Mouse (Mus musculus) CH12.LX (cell line): ENCODE results near the gene Sphk2. TPM values are rescaled to one million over a fixed set of nuclear protein-coding genes. Genes with fewer than 3 reads are reported as not detected.
A peak's percentile ranks its signal among the peaks of the same experiment; 100 is the strongest.

ENCODE experiments used
- DNase-seq: peaks from one replicate; pipeline ENCODE4 v3.0.0-alpha.2; 2013; ENCODE audit errors: extremely low read depth
- H3K27ac ChIP-seq: 2 replicates; pipeline ENCODE4 v1.5.1; 2012; ENCODE audit warnings: low read depth, mild to moderate bottlenecking, control low read depth, moderate library complexity; ENCODE audit not compliant: insufficient read depth
- H3K27me3 ChIP-seq: replicated peaks from 2 replicates; pipeline ENCODE3; 2012; ENCODE audit warnings: inconsistent platforms
- H3K36me3 ChIP-seq, 2 experiments: replicated peaks in 1 of 2; 2 replicates each; pipeline versions ENCODE3 to v1.6.1; 2012; ENCODE audit warnings: inconsistent platforms in 1 of 2, low read length in 1 of 2, mild to moderate bottlenecking in 1 of 2, mixed read lengths in 1 of 2, moderate library complexity in 1 of 2; ENCODE audit not compliant: control insufficient read depth in 1 of 2, insufficient read depth in 1 of 2
- H3K4me1 ChIP-seq, 2 experiments: 2 replicates each; pipeline ENCODE4 v1.6.1; 2012; ENCODE audit warnings: inconsistent platforms in 1 of 2, moderate library complexity in 1 of 2; ENCODE audit not compliant: insufficient read depth in 2 of 2, control insufficient read depth in 1 of 2
- H3K4me2 ChIP-seq: 2 replicates; pipeline ENCODE4 v1.6.1; 2012; ENCODE audit warnings: low read depth, mild to moderate bottlenecking, control low read depth; ENCODE audit not compliant: poor library complexity, insufficient read depth, severe bottlenecking
- H3K4me3 ChIP-seq, 3 experiments: fragments of 150-350 bp in 1 of 3; sonication (generic) in 1 of 3; replicated peaks in 1 of 3; 2 replicates each; pipeline versions ENCODE3 to v1.5.1; 2011 to 2012; ENCODE audit warnings: low read depth in 2 of 3, low read length in 2 of 3, mild to moderate bottlenecking in 2 of 3, moderate library complexity in 2 of 3, control low read depth in 1 of 3, improper control_type of control experiment in 1 of 3, inconsistent platforms in 1 of 3, mixed read lengths in 1 of 3; ENCODE audit not compliant: poor library complexity in 1 of 3
- H3K79me2 ChIP-seq: replicated peaks from 2 replicates; pipeline ENCODE4 v1.6.1; 2012; ENCODE audit warnings: mild to moderate bottlenecking, moderate library complexity; ENCODE audit not compliant: control insufficient read depth, poor library complexity, insufficient read depth, severe bottlenecking; ENCODE audit errors: extremely low read depth
- H3K9ac ChIP-seq: 2 replicates; pipeline ENCODE4 v1.6.1; 2012; ENCODE audit warnings: low read depth, mild to moderate bottlenecking, control low read depth, moderate library complexity; ENCODE audit not compliant: insufficient read depth
- H3K9me3 ChIP-seq: replicated peaks from 2 replicates; pipeline ENCODE3; 2012; ENCODE audit warnings: low read length, inconsistent platforms, mixed read lengths
- E2F4 ChIP-seq: IDR thresholded peaks from 2 replicates; pipeline ENCODE4 v1.6.1; 2011; ENCODE audit warnings: low read depth, low read length, improper control_type of control experiment; ENCODE audit not compliant: insufficient replicate concordance
- EP300 ChIP-seq: IDR thresholded peaks from 2 replicates; pipeline ENCODE4 v1.6.1; 2011; ENCODE audit warnings: low read length, improper control_type of control experiment
- HCFC1 ChIP-seq: IDR thresholded peaks from 2 replicates; pipeline ENCODE4 v1.6.1; 2012; ENCODE audit warnings: low read depth, mild to moderate bottlenecking, inconsistent platforms, low read length, improper control_type of control experiment
- JUND ChIP-seq: conservative IDR thresholded peaks from 2 replicates; pipeline ENCODE4 v1.6.1; 2011; ENCODE audit warnings: low read depth, low read length, improper control_type of control experiment
- MAFK ChIP-seq: IDR thresholded peaks from 2 replicates; pipeline ENCODE4 v1.6.1; 2011; ENCODE audit warnings: low read length, improper control_type of control experiment; ENCODE audit not compliant: insufficient replicate concordance
- MAZ ChIP-seq: IDR thresholded peaks from 2 replicates; pipeline ENCODE4 v1.6.1; 2012; ENCODE audit warnings: low read depth, mild to moderate bottlenecking, inconsistent platforms, low read length, improper control_type of control experiment, moderate library complexity
- MXI1 ChIP-seq: IDR thresholded peaks from 2 replicates; pipeline ENCODE4 v1.6.1; 2011; ENCODE audit warnings: mild to moderate bottlenecking, low read depth, low read length, improper control_type of control experiment
- MYC ChIP-seq: IDR thresholded peaks from 2 replicates; pipeline ENCODE4 v1.6.1; 2011; ENCODE audit warnings: low read depth, mild to moderate bottlenecking, improper control_type of control experiment, low read length
- NRF1 ChIP-seq: IDR thresholded peaks from 2 replicates; pipeline ENCODE4 v1.6.1; 2014; ENCODE audit warnings: low read depth, mild to moderate bottlenecking, inconsistent platforms, low read length, improper control_type of control experiment, moderate library complexity
- PAX5 ChIP-seq: IDR thresholded peaks from 2 replicates; pipeline ENCODE4 v1.6.1; 2012; ENCODE audit warnings: low read length, inconsistent platforms, mixed read lengths
- RAD21 ChIP-seq: IDR thresholded peaks from 2 replicates; pipeline ENCODE4 v1.6.1; 2011; ENCODE audit warnings: low read depth, mild to moderate bottlenecking, low read length, improper control_type of control experiment, moderate library complexity
- RCOR1 ChIP-seq: conservative IDR thresholded peaks from 2 replicates; pipeline ENCODE4 v1.6.1; 2012; ENCODE audit warnings: low read depth, mild to moderate bottlenecking, inconsistent platforms, low read length, improper control_type of control experiment
- SIN3A ChIP-seq: IDR thresholded peaks from 2 replicates; pipeline ENCODE4 v1.6.1; 2012; ENCODE audit warnings: low read length, improper control_type of control experiment, inconsistent platforms
- SMC3 ChIP-seq: IDR thresholded peaks from 2 replicates; pipeline ENCODE4 v1.6.1; 2011; ENCODE audit warnings: low read depth, low read length, improper control_type of control experiment
- USF1 ChIP-seq: IDR thresholded peaks from 2 replicates; pipeline ENCODE4 v1.6.1; 2014; ENCODE audit warnings: low read depth, mild to moderate bottlenecking, inconsistent platforms, low read length, improper control_type of control experiment
- USF2 ChIP-seq: conservative IDR thresholded peaks from 2 replicates; pipeline ENCODE4 v1.6.1; 2011; ENCODE audit warnings: low read depth, low read length, improper control_type of control experiment
- ZC3H11A ChIP-seq: IDR thresholded peaks from 2 replicates; pipeline ENCODE4 v1.6.1; 2012; ENCODE audit warnings: low read depth, mild to moderate bottlenecking, inconsistent platforms, low read length, improper control_type of control experiment
- ZKSCAN1 ChIP-seq: IDR thresholded peaks from 2 replicates; pipeline ENCODE4 v1.6.1; 2012; ENCODE audit warnings: low read depth, inconsistent platforms, low read length, improper control_type of control experiment, borderline replicate concordance
- dilution Hi-C: fragments of 300-500 bp; cut with MboI; formaldehyde crosslinking; loops from 2 replicates; pipeline ENCODE4 v1.14.3; 2020; ENCODE audit warnings: low sequenced_read_pairs; ENCODE audit not compliant: extremely low pct_unique_long_range_greater_than_20kb, extremely low pct_ligation_motif_present
- in situ Hi-C: fragments of 300-500 bp; cut with MboI; formaldehyde crosslinking; loops from 3 replicates; pipeline ENCODE4 v1.14.3; 2019; ENCODE audit warnings: low sequenced_read_pairs, low pct_ligation_motif_present, low pct_unique_long_range_greater_than_20kb, mixed read lengths
- polyA plus RNA-seq: library from polyadenylated mRNA; unstranded; fragments of >175 nt; gene quantifications from 2 replicates; pipeline ENCODE4 v1.2.1, GENCODE M21; 2012; ENCODE audit warnings: low read depth; ENCODE audit not compliant: insufficient read length
- total RNA-seq, 2 experiments: library from RNA; depleted of rRNA; stranded (reverse); fragments of 300-350 nt in 1 of 2; fragments of >200 nt in 1 of 2; gene quantifications; 2 replicates each; pipeline ENCODE4 v1.2.3; 2012 to 2014

Gene Sphk2
- total and polyA plus RNA-seq, 3 experiments, result 9.4 to 22.4 (median 16.6) TPM

GRCm38 (mm10) chr7:45699523-45700141 lies 18.2 kb downstream of the Sphk2 start, which contains the start of gene Car11:
Gene Car11, plus strand, starts transcription at chr7:45699843.
- dilution Hi-C loops (no loop called here), in situ Hi-C loops (no loop called here)
- H3K27ac ChIP-seq, result no peak within 1 kb of the TSS
- no peak within 1 kb of the TSS for H3K9ac ChIP-seq
- peaks cover 6 to 59% of the 10 kb centered on the region in 2 experiments; a peak in 3 of 4 replicates for H3K4me1 ChIP-seq
- no peak for DNase-seq
- H3K79me2 ChIP-seq, result no peaks in the 10 kb centered on the region
- H3K9me3 ChIP-seq, result no peaks in the 10 kb centered on the region
- peak within 1 kb of the TSS; percentile 51; the same call in 1 of the 2 replicates for H3K4me2 ChIP-seq
- TF ChIP-seq SIN3A (no peak), MAZ (no peak), PAX5 (no peak)
- no peaks in the 10 kb centered on the region for H3K36me3 ChIP-seq
- no peaks in the 10 kb centered on the region for H3K27me3 ChIP-seq
- no peak within 1 kb of the TSS for H3K4me3 ChIP-seq

GRCm38 (mm10) chr7:45697894-45698293 lies 19.9 kb downstream of the Sphk2 start:
- no peak overlapping the region for H3K4me2 ChIP-seq
- in situ Hi-C loops, result no loop called here
- no peak for DNase-seq
- no peaks in the 10 kb centered on the region for H3K27me3 ChIP-seq
- H3K36me3 ChIP-seq, result no peaks in the 10 kb centered on the region
- dilution Hi-C loops, result no loop called here
- H3K27ac ChIP-seq, result no peak overlapping the region
- H3K9ac ChIP-seq, result no peak overlapping the region
- H3K4me3 ChIP-seq, result no peak overlapping the region
- H3K4me1 ChIP-seq, result peaks cover 8 to 58% of the 10 kb centered on the region in 2 experiments; a peak in 3 of 4 replicates
- no peaks in the 10 kb centered on the region for H3K79me2 ChIP-seq
- TF ChIP-seq ZC3H11A (no peak), USF1 (no peak), RCOR1 (no peak), E2F4 (no peak), SIN3A (no peak), HCFC1 (no peak), RAD21 (no peak), SMC3 (no peak), MXI1 (no peak), JUND (no peak), USF2 (no peak), MYC (no peak), NRF1 (no peak)
- no peaks in the 10 kb centered on the region for H3K9me3 ChIP-seq

GRCm38 (mm10) chr7:45695098-45695497 lies 22.7 kb downstream of the Sphk2 start:
- H3K9me3 ChIP-seq, result no peaks in the 10 kb centered on the region
- H3K79me2 ChIP-seq, result no peaks in the 10 kb centered on the region
- TF ChIP-seq ZKSCAN1 (no peak), USF2 (no peak), MAFK (no peak), EP300 (no peak), MXI1 (no peak), MAZ (0 out of 2 replicates have a peak, but pooled peaks have one; percentile 36)
- H3K27me3 ChIP-seq, result no peaks in the 10 kb centered on the region
- no peak overlapping the region for H3K9ac ChIP-seq
- peaks cover 17 to 59% of the 10 kb centered on the region in 2 experiments for H3K4me1 ChIP-seq
- no peaks in the 10 kb centered on the region for H3K36me3 ChIP-seq
- dilution Hi-C loops (no loop called here), in situ Hi-C loops (no loop called here)
- no peak overlapping the region for H3K27ac ChIP-seq
- no peak for DNase-seq
- H3K4me2 ChIP-seq, result no peak overlapping the region
- H3K4me3 ChIP-seq, result no peak overlapping the region
